Mouse (Mus musculus): Measurements from ENCODE around the gene Fut2. TPM values are rescaled to one million over a fixed set of nuclear protein-coding genes. Genes with fewer than 3 reads are reported as not detected.

Gene Fut2
- polyA plus RNA-seq, 1 experiment from 2014 or later = not detected

GRCm38 (mm10) chr7:45623507-45623906, 42.7 kb downstream of the Fut2 start:
- Histone ChIP-seq H3K4me2 (ENCODE audit: low read depth, low read length) (no peak overlapping the region), H3K4me3 (ENCODE audit: low read depth, low read length) (no peak overlapping the region), H3K4me1 (ENCODE audit: insufficient read depth) (peaks cover 4% of the 10 kb centered on the region), H3K36me3 (replicated peaks; ENCODE audit: insufficient read depth, low read length) (no peaks in the 10 kb centered on the region), H3K9me3 (ENCODE audit: low read length) (no peaks in the 10 kb centered on the region), H3K27me3 (ENCODE audit: insufficient read depth, low read length) (peaks cover 16% of the 10 kb centered on the region), H3K27ac (ENCODE audit: low read depth) (no peak overlapping the region), H3K9ac (replicated peaks) (no peak overlapping the region)
- ATAC-seq (no peak), DNase-seq (no peak)
- 88% methylated on average over 11 of the region's 11 CpGs for WGBS (ENCODE audit: insufficient replicate concordance)
- TF ChIP-seq EP300 (IDR thresholded peaks at IDR 0.05; ENCODE audit: low read depth) (no peak), CTCF (IDR thresholded peaks at IDR 0.05; ENCODE audit: low read depth) (no peak)

GRCm38 (mm10) chr7:45621443-45621842, 44.8 kb downstream of the Fut2 start, which contains the start of gene Izumo1:
Izumo1 (plus strand) TSS chr7:45621811.
- DNase-seq (peak; percentile 61), ATAC-seq (peak; percentile 29; the same call in 1 of the 2 replicates)
- TF ChIP-seq CTCF (IDR thresholded peaks at IDR 0.05; ENCODE audit: low read depth) = no peak
- no peak for TF ChIP-seq EP300 (IDR thresholded peaks at IDR 0.05; ENCODE audit: low read depth)
- H3K9me3 ChIP-seq (ENCODE audit: low read length) = no peaks in the 10 kb centered on the region
- H3K27me3 ChIP-seq (ENCODE audit: insufficient read depth, low read length) = peaks cover 19% of the 10 kb centered on the region
- no peak within 1 kb of the TSS for H3K4me3 ChIP-seq (ENCODE audit: low read depth, low read length)
- H3K9ac ChIP-seq (replicated peaks) = no peak within 1 kb of the TSS
- H3K27ac ChIP-seq (ENCODE audit: low read depth) = no peak within 1 kb of the TSS
- WGBS (ENCODE audit: insufficient replicate concordance) = 27% methylated on average over 9 of the region's 9 CpGs
- no peaks in the 10 kb centered on the region for H3K36me3 ChIP-seq (replicated peaks; ENCODE audit: insufficient read depth, low read length)
- H3K4me1 ChIP-seq (ENCODE audit: insufficient read depth) = peaks cover 5% of the 10 kb centered on the region
- H3K4me2 ChIP-seq (ENCODE audit: low read depth, low read length) = peak within 1 kb of the TSS; percentile 32; the same call in 1 of the 2 replicates

- peaks cover 19% of the 10 kb centered on the region for H3K27me3 ChIP-seq (ENCODE audit: insufficient read depth, low read length)
- TF ChIP-seq EP300 (IDR thresholded peaks at IDR 0.05; ENCODE audit: low read depth) = no peak
- no peak for TF ChIP-seq CTCF (IDR thresholded peaks at IDR 0.05; ENCODE audit: low read depth)
- no peak for DNase-seq
Measured at GRCm38 (mm10) chr7:45619592-45619991, 46.6 kb downstream of the Fut2 start.

GRCm38 (mm10) chr7:45618316-45618715, 47.9 kb downstream of the Fut2 start:
- Histone ChIP-seq H3K36me3 (replicated peaks; ENCODE audit: insufficient read depth, low read length) (no peaks in the 10 kb centered on the region), H3K4me3 (ENCODE audit: low read depth, low read length) (no peak overlapping the region), H3K9me3 (ENCODE audit: low read length) (no peaks in the 10 kb centered on the region), H3K27me3 (ENCODE audit: insufficient read depth, low read length) (peaks cover 19% of the 10 kb centered on the region), H3K4me1 (ENCODE audit: insufficient read depth) (peaks cover 5% of the 10 kb centered on the region), H3K27ac (ENCODE audit: low read depth) (no peak overlapping the region), H3K9ac (replicated peaks) (no peak overlapping the region), H3K4me2 (ENCODE audit: low read depth, low read length) (no peak overlapping the region)
- no peak for TF ChIP-seq EP300 (IDR thresholded peaks at IDR 0.05; ENCODE audit: low read depth)
- no peak for TF ChIP-seq CTCF (IDR thresholded peaks at IDR 0.05; ENCODE audit: low read depth)
- no peak for DNase-seq
- 64% methylated on average over 5 of the region's 5 CpGs for WGBS (ENCODE audit: insufficient replicate concordance)
- ATAC-seq = no peak

More at GRCm38 (mm10) chr7:45619592-45619991, 46.6 kb downstream of the Fut2 start:
- Histone ChIP-seq H3K4me1 (ENCODE audit: insufficient read depth) (peaks cover 5% of the 10 kb centered on the region), H3K4me2 (ENCODE audit: low read depth, low read length) (no peak overlapping the region), H3K27ac (ENCODE audit: low read depth) (no peak overlapping the region), H3K9me3 (ENCODE audit: low read length) (no peaks in the 10 kb centered on the region), H3K9ac (replicated peaks) (no peak overlapping the region), H3K36me3 (replicated peaks; ENCODE audit: insufficient read depth, low read length) (no peaks in the 10 kb centered on the region), H3K4me3 (ENCODE audit: low read depth, low read length) (no peak overlapping the region)
- no peak for ATAC-seq
- WGBS (ENCODE audit: insufficient replicate concordance) = 76% methylated on average over 5 of the region's 5 CpGs

- TF ChIP-seq EP300 (IDR thresholded peaks at IDR 0.05; ENCODE audit: low read depth) (no peak), CTCF (IDR thresholded peaks at IDR 0.05; ENCODE audit: low read depth) (no peak)
- peaks cover 5% of the 10 kb centered on the region for H3K4me1 ChIP-seq (ENCODE audit: insufficient read depth)
- no peak within 1 kb of the TSS for H3K27ac ChIP-seq (ENCODE audit: low read depth)
- H3K4me2 ChIP-seq (ENCODE audit: low read depth, low read length) = no peak within 1 kb of the TSS
- no peak for ATAC-seq
- no peaks in the 10 kb centered on the region for H3K9me3 ChIP-seq (ENCODE audit: low read length)
- 14% methylated on average over 29 of the region's 31 CpGs for WGBS (ENCODE audit: insufficient replicate concordance)
- H3K27me3 ChIP-seq (ENCODE audit: insufficient read depth, low read length) = peaks cover 19% of the 10 kb centered on the region
- H3K4me3 ChIP-seq (ENCODE audit: low read depth, low read length) = no peak within 1 kb of the TSS
- no peaks in the 10 kb centered on the region for H3K36me3 ChIP-seq (replicated peaks; ENCODE audit: insufficient read depth, low read length)
- DNase-seq = no peak
- H3K9ac ChIP-seq (replicated peaks) = no peak within 1 kb of the TSS
Measured at GRCm38 (mm10) chr7:45617042-45617695, 49.0 kb downstream of the Fut2 start, which contains the start of gene Fut1. Fut1 (plus strand) TSS chr7:45617289.

- no peak overlapping the region for H3K9ac ChIP-seq (replicated peaks)
- TF ChIP-seq EP300 (IDR thresholded peaks at IDR 0.05; ENCODE audit: low read depth) = no peak
- TF ChIP-seq CTCF (IDR thresholded peaks at IDR 0.05; ENCODE audit: low read depth) = no peak
- DNase-seq (peak; percentile 54), ATAC-seq (peak; percentile 80)
- peaks cover 5% of the 10 kb centered on the region for H3K4me1 ChIP-seq (ENCODE audit: insufficient read depth)
- no peak overlapping the region for H3K4me2 ChIP-seq (ENCODE audit: low read depth, low read length)
- no peak overlapping the region for H3K4me3 ChIP-seq (ENCODE audit: low read depth, low read length)
- no peaks in the 10 kb centered on the region for H3K36me3 ChIP-seq (replicated peaks; ENCODE audit: insufficient read depth, low read length)
- no peak overlapping the region for H3K27ac ChIP-seq (ENCODE audit: low read depth)
- no peaks in the 10 kb centered on the region for H3K9me3 ChIP-seq (ENCODE audit: low read length)
- peaks cover 19% of the 10 kb centered on the region for H3K27me3 ChIP-seq (ENCODE audit: insufficient read depth, low read length)
- WGBS (ENCODE audit: insufficient replicate concordance) = 40% methylated on average over 6 of the region's 6 CpGs
Measured at GRCm38 (mm10) chr7:45616277-45616676, 49.9 kb downstream of the Fut2 start.

Measured in liver, postnatal 0 days (tissue).